Mouse (Mus musculus) hindbrain, embryonic 14.5 days (tissue): ENCODE measurements at regions not wholly inside any gene's neighbourhood (a gene's known extent, or its start where the extent isn't known, plus 50 kb on each side); places are given as distances from the start of the nearest gene placed in this dataset.

Experiments used
- ATAC-seq: fragments of 200-750 bp; cut with Nextera tagmentation; 2 replicates; pipeline ENCODE4 v1.8.0; 2017; ENCODE audit warnings: moderate number of reproducible peaks, mild to moderate bottlenecking, moderate TSS enrichment, moderate library complexity; ENCODE audit not compliant: low FRiP score
- DNase-seq: peaks from one replicate; pipeline ENCODE4 v3.0.0-alpha.2; 2015; ENCODE audit warnings: low spot score
- H3K27ac ChIP-seq: fragments of 300-500 bp; sonication (generic); 2 replicates; pipeline ENCODE4 v1.5.1; 2014; ENCODE audit warnings: mild to moderate bottlenecking, moderate library complexity
- H3K27me3 ChIP-seq: fragments of 300-500 bp; sonication (generic); 2 replicates; pipeline ENCODE4 v1.6.1; 2014; ENCODE audit warnings: mild to moderate bottlenecking, low read length, mixed read lengths; ENCODE audit not compliant: control insufficient read depth, insufficient read depth
- H3K36me3 ChIP-seq: fragments of 300-500 bp; sonication (generic); replicated peaks from 2 replicates; pipeline ENCODE4 v1.6.1; 2014; ENCODE audit not compliant: control insufficient read depth, insufficient read depth
- H3K4me1 ChIP-seq: fragments of 300-500 bp; sonication (generic); replicated peaks from 2 replicates; pipeline ENCODE4 v1.6.1; 2014; ENCODE audit warnings: antibody characterized with exemption, low read length, mixed read lengths; ENCODE audit not compliant: control insufficient read depth, insufficient read depth
- H3K4me2 ChIP-seq: fragments of 300-500 bp; sonication (generic); replicated peaks from 2 replicates; pipeline ENCODE4 v1.6.1; 2014; ENCODE audit warnings: mild to moderate bottlenecking, moderate library complexity
- H3K4me3 ChIP-seq: fragments of 300-500 bp; sonication (generic); replicated peaks from 2 replicates; pipeline ENCODE4 v1.5.1; 2014; ENCODE audit warnings: mild to moderate bottlenecking, low read length
- H3K9ac ChIP-seq: fragments of 300-500 bp; sonication (generic); 2 replicates; pipeline ENCODE4 v1.6.1; 2014
- H3K9me3 ChIP-seq: fragments of 300-500 bp; sonication (generic); 2 replicates; pipeline ENCODE4 v1.6.1; 2016; ENCODE audit warnings: low read length; ENCODE audit not compliant: control insufficient read depth
- WGBS: fragments of 180-500 bp; shearing (Covaris S2); extraction: QIAGEN DNeasy Blood & Tissue Kit; methylation state at CpG from one replicate; pipeline ENCODE4 v1.1.7; 2014; 5-methylcytosine and 5-hydroxymethylcytosine counted together

DNA sequence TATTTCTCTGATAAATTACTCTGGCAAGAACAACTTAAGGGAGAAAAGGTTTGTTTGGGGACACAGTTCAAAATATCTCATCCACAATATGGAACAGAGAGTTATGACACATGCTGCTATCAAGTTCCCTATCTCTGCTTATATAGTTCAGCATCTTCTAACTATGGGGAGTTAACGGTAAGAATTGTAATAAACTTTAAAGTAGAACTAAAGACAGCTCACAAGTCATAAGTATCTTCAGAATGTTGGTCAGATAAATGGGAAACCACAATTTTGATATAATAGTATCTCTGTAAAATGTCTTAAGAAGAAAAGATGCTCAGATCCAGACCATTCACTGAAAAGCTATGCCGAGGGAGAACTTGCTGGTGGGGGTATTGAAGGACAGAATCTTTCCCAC lies 138.5 kb upstream of the Mbnl1 start:
- WGBS = 95% methylated on average over 2 of the region's 2 CpGs
- H3K4me2 ChIP-seq = no peak overlapping the region
- H3K27ac ChIP-seq = no peak overlapping the region
- H3K4me3 ChIP-seq = no peak overlapping the region
- no peaks in the 10 kb centered on the region for H3K27me3 ChIP-seq
- DNase-seq (no peak), ATAC-seq (no peak)
- no peaks in the 10 kb centered on the region for H3K9me3 ChIP-seq
- H3K36me3 ChIP-seq = no peaks in the 10 kb centered on the region
- no peak overlapping the region for H3K9ac ChIP-seq
- H3K4me1 ChIP-seq = no peaks in the 10 kb centered on the region

DNA sequence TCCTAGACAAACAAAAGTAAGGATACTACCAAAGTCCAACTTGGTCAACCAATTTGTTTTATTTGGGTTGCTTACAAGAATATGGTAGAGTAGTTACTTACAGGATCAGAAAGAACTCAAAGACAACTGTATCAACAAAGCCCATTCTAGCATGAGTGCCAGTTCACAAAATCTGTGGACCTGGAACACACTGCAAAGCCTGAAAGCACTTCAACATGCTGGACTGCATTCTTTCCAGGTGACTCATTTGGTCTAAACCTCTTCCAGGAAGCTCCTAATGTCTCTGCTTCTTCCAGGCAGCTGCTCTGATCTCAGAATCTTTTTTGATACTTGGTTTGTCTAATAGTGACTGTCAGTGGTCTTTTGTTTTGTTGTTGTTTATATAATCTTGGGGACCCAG lies 126.2 kb upstream of the Mbnl1 start:
- H3K9me3 ChIP-seq = peaks cover 4% of the 10 kb centered on the region; the same call in 1 of the 2 replicates
- H3K36me3 ChIP-seq = no peaks in the 10 kb centered on the region
- no peak overlapping the region for H3K9ac ChIP-seq
- H3K27me3 ChIP-seq = no peaks in the 10 kb centered on the region
- no peak overlapping the region for H3K27ac ChIP-seq
- no peak for ATAC-seq
- no peak for DNase-seq
- no peak overlapping the region for H3K4me2 ChIP-seq
- H3K4me1 ChIP-seq = no peaks in the 10 kb centered on the region
- H3K4me3 ChIP-seq = no peak overlapping the region

DNA sequence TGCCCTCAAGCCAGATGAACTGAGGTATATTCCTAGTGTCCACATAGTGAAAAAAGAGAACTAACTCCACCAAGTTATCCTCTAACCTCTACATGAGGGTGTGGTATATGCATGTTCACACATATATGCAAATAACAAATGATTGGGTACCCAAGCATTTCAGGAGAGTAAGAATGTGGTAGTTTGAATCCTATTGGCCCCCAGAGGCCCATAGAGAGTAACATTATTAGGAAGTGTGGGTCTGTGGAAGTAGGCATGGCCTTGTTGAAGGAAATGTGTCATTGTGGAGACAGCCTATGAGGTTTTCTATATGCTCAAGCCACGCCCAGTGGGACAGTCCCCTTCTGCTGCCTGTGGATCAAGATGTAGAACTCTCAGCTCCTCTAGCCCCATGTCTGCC lies 125.6 kb upstream of the Mbnl1 start:
- Histone ChIP-seq H3K4me2 (no peak overlapping the region), H3K36me3 (no peaks in the 10 kb centered on the region), H3K9ac (no peak overlapping the region), H3K4me3 (no peak overlapping the region), H3K27me3 (no peaks in the 10 kb centered on the region), H3K9me3 (peaks cover 4% of the 10 kb centered on the region; the same call in 1 of the 2 replicates), H3K27ac (no peak overlapping the region), H3K4me1 (no peaks in the 10 kb centered on the region)
- DNase-seq = no peak
- 75% methylated on average over 1 of the region's 1 CpGs for WGBS
- no peak for ATAC-seq

DNA sequence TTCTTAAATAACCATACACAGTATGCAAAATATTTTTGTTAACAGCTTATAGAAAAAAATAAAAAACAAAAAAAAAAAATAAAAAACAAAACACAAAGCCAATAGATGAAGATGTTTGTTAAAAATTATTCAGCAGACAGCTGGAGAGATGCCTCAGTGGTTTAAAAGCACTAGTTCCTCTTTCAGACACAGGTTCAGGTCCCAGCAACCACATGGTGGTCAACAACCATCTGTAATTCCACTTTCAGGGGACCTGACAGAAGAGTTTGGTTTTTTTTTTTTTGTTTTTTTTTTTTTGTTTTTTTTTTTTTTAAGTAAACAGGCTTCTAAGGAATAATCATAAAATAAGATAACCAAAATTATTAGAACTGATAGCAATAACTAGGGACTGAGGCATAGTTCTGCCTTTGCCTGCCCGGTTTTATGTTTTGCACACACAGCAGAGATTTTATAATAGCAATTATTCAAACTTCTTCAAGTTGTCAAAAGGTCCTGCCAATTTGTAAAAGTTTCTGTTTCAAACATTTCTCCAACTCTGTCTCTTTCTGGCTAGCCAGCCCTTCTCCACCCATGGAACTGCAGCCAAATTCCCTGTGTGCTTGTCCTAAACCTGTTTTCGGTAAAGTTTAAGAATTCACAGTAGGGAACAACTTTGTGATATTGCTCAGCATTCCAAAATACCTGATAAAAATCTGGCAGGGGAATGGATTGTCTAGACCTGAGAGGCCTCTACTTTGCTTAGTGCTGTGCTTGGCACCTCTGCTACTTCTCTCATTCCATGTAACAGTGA lies 101.3 kb upstream of the Mbnl1 start:
- ATAC-seq (no peak), DNase-seq (no peak)
- H3K27ac ChIP-seq = no peak overlapping the region
- no peak overlapping the region for H3K4me2 ChIP-seq
- no peaks in the 10 kb centered on the region for H3K36me3 ChIP-seq
- H3K9me3 ChIP-seq = no peaks in the 10 kb centered on the region
- H3K4me1 ChIP-seq = no peaks in the 10 kb centered on the region
- no peaks in the 10 kb centered on the region for H3K27me3 ChIP-seq
- 89% methylated on average over 2 of the region's 2 CpGs for WGBS
- no peak overlapping the region for H3K9ac ChIP-seq
- no peak overlapping the region for H3K4me3 ChIP-seq

DNA sequence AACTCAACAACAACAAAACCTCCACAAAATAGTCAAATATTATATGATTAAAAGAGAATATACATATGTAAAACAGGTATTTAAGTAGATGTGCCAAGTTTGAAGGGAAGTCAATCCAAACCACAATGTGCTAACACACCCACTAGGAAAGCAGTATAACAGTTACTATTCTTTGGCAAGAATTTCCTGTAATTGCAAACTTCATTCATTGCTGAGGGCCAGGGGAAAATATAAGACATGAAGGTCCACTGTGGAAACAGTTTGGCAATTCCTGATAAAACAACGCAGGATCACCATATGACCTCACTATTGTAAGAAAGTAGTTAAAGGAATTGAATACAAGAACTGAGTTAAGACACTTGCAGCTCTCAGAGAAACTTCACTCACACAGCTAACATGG lies 99.0 kb upstream of the Mbnl1 start:
- Histone ChIP-seq H3K9me3 (no peaks in the 10 kb centered on the region), H3K36me3 (no peaks in the 10 kb centered on the region), H3K4me1 (no peaks in the 10 kb centered on the region), H3K27ac (no peak overlapping the region), H3K4me3 (no peak overlapping the region), H3K4me2 (no peak overlapping the region), H3K27me3 (no peaks in the 10 kb centered on the region), H3K9ac (no peak overlapping the region)
- DNase-seq = no peak
- ATAC-seq = no peak
- 94% methylated on average over 1 of the region's 1 CpGs for WGBS

DNA sequence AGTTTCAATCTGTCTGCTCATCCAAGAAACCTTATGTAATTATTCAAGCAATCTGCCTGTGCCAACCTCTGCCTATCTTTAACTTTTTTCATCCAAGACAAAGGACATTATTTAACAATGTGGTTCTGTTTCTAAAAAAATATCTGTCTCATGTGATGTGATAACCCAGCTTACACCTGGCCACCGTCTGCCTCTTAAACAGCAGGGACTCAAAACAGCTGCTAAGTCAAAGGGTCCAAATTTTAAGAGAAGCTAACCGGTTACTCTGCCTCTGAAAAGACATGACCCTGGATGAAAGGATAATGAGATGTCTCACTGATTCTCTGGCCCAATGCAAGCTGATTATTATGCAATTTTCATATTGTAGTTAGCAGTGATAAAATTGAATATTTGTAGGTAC lies 84.0 kb upstream of the Mbnl1 start:
- H3K9ac ChIP-seq = no peak overlapping the region
- no peak overlapping the region for H3K4me3 ChIP-seq
- H3K4me1 ChIP-seq = no peaks in the 10 kb centered on the region
- H3K4me2 ChIP-seq = no peak overlapping the region
- ATAC-seq = no peak
- DNase-seq = no peak
- H3K27me3 ChIP-seq = no peaks in the 10 kb centered on the region
- H3K27ac ChIP-seq = no peak overlapping the region
- no peaks in the 10 kb centered on the region for H3K36me3 ChIP-seq
- no peaks in the 10 kb centered on the region for H3K9me3 ChIP-seq
- WGBS = 71% methylated on average over 2 of the region's 2 CpGs

DNA sequence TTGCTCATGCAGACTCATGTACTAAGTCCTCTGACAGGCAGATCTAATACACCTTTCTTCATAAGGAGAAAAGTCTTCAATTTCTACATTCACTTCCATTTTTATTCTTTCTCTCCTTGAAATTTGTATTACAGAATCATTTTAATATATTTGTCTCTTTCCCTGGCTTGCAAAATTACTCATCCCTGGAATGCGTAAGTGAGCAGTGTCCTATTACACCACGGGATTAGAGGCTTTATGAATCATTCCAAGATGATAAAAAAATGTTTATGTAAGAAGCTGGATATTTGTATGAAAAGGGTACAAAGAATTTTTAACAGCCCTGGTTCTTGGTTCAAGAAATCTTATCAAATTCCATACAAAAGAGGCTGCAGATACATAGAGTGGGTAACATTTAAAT lies 83.6 kb upstream of the Mbnl1 start:
- no peak overlapping the region for H3K27ac ChIP-seq
- no peak overlapping the region for H3K4me3 ChIP-seq
- ATAC-seq (no peak), DNase-seq (no peak)
- no peaks in the 10 kb centered on the region for H3K36me3 ChIP-seq
- H3K4me2 ChIP-seq = no peak overlapping the region
- H3K9me3 ChIP-seq = no peaks in the 10 kb centered on the region
- 80% methylated on average over 2 of the region's 2 CpGs for WGBS
- H3K4me1 ChIP-seq = no peaks in the 10 kb centered on the region
- no peaks in the 10 kb centered on the region for H3K27me3 ChIP-seq
- H3K9ac ChIP-seq = no peak overlapping the region

DNA sequence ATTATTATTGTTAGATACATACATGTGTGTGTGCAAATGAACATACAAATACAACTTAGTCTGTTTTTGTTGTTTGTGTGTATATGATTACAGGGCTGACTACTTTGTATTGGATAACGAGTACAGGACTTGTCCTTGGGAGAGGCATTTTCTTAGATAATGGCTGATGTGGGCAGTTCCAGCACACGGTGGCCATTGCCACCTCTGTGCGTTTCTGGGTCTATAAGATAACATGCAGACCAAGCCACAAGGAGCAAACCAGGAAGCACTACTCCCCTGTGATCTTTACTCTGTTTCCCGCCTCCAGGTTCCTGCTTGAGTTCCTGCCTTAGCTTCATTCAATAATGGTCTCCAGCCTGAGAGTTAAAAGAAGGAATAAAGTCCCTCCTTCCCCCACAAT lies 77.3 kb upstream of the Mbnl1 start:
- Histone ChIP-seq H3K9me3 (no peaks in the 10 kb centered on the region), H3K4me3 (no peak overlapping the region), H3K4me2 (no peak overlapping the region), H3K4me1 (no peaks in the 10 kb centered on the region), H3K9ac (no peak overlapping the region), H3K27me3 (no peaks in the 10 kb centered on the region), H3K27ac (no peak overlapping the region), H3K36me3 (no peaks in the 10 kb centered on the region)
- 82% methylated on average over 4 of the region's 4 CpGs for WGBS
- DNase-seq (no peak), ATAC-seq (no peak)

DNA sequence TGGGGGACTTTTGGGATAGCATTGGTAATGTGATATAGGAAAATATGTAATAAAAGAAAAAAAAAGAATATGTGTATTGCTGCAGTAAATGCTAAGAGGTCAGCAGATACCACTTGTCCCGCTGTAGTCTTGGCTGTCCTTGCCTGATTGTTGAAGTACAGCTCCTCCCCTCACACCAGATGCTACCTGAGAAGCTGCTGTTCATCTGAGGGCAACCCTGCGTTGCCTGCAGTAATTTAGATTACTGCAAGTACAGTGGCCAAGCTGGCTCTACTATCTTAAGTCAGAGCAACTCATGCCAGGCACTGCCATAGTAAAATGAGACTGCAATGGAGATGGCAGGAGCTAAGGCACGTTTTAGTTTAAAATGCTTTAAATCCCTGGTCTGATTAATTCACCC lies 75.7 kb upstream of the Mbnl1 start:
- ATAC-seq = no peak
- H3K9me3 ChIP-seq = no peaks in the 10 kb centered on the region
- no peaks in the 10 kb centered on the region for H3K4me1 ChIP-seq
- H3K36me3 ChIP-seq = no peaks in the 10 kb centered on the region
- H3K4me2 ChIP-seq = no peak overlapping the region
- no peaks in the 10 kb centered on the region for H3K27me3 ChIP-seq
- no peak for DNase-seq
- no peak overlapping the region for H3K9ac ChIP-seq
- no peak overlapping the region for H3K4me3 ChIP-seq
- 85% methylated on average over 3 of the region's 3 CpGs for WGBS
- no peak overlapping the region for H3K27ac ChIP-seq

DNA sequence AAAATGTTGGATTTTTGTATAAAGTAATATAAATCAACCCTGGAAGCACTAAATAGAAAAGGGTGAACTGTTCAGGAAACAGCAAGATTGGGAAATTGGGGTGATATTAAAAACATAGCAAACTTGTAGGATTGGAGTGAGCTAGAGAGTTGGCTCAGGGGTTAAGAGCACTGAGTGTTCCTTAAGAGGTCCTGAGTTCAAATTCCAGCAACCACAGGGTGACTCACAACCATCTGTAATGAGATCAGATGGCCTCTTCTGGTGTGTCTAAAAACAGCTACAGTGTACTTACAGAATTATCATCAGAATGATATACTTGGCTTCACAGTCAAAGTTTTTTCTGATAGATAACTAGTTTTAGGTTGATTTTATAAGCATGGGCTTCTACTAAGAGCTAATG lies 73.8 kb upstream of the Mbnl1 start:
- no peak overlapping the region for H3K4me3 ChIP-seq
- no peak overlapping the region for H3K9ac ChIP-seq
- H3K4me2 ChIP-seq = no peak overlapping the region
- H3K36me3 ChIP-seq = no peaks in the 10 kb centered on the region
- no peak overlapping the region for H3K27ac ChIP-seq
- no peak for ATAC-seq
- H3K9me3 ChIP-seq = no peaks in the 10 kb centered on the region
- H3K27me3 ChIP-seq = no peaks in the 10 kb centered on the region
- DNase-seq = no peak
- no peaks in the 10 kb centered on the region for H3K4me1 ChIP-seq
